Comparison of ENCODE assay signal across 8 mouse cellular contexts in genomic region chr11:67373333-67373732, GRCm38 (mm10). TPM values are rescaled to one million over a fixed set of nuclear protein-coding genes. Genes with fewer than 3 reads are reported as not detected.
DNase-seq lines count a peak whose midpoint lies in the region; ATAC-seq and TF ChIP-seq lines count a peak whose summit lies in the region.

No protein-coding gene starts in this region.

- ATAC-seq in forebrain, embryonic 14.5 days = 0 out of 2 replicates have a peak, but pooled peaks have one; percentile 40
- ATAC-seq in forebrain, embryonic 13.5 days = no peak; the same call in 1 of the 2 replicates
- 0 out of 2 replicates have a peak, but pooled peaks have one; percentile 30 for ATAC-seq in lung, postnatal 0 days

- H3K27ac ChIP-seq in forebrain, embryonic 14.5 days (ENCODE audit: low read depth, low read length) = no peak overlapping the region
- H3K27ac ChIP-seq in forebrain, embryonic 13.5 days = no peak overlapping the region
- no peak overlapping the region for H3K27ac ChIP-seq in lung, postnatal 0 days (ENCODE audit: low read length)

- no peaks in the 10 kb centered on the region for H3K27me3 ChIP-seq in forebrain, embryonic 14.5 days (replicated peaks; ENCODE audit: control insufficient read depth, insufficient read depth, low read length)
- no peaks in the 10 kb centered on the region for H3K27me3 ChIP-seq in forebrain, embryonic 13.5 days
- H3K27me3 ChIP-seq in lung, postnatal 0 days (replicated peaks; ENCODE audit: insufficient read depth, low read length) = no peaks in the 10 kb centered on the region; the same call in 1 of the 2 replicates

- H3K4me2 ChIP-seq in forebrain, embryonic 14.5 days (ENCODE audit: low read length) = no peak overlapping the region
- no peak overlapping the region for H3K4me2 ChIP-seq in forebrain, embryonic 13.5 days
- H3K4me2 ChIP-seq in lung, postnatal 0 days (replicated peaks; ENCODE audit: low read depth, low read length) = no peak overlapping the region

- DNase-seq in forebrain, embryonic 14.5 days (ENCODE audit: low spot score) = peak; percentile 64
- DNase-seq in ovary, postnatal 14 days (ENCODE audit: low spot score) = peak; percentile 13
- no peak for DNase-seq in ovary, adult 18-20 months (ENCODE audit: low spot score)
- DNase-seq in cerebellum, adult 11 months = peak; percentile 19
- DNase-seq in heart, postnatal 4 days = peak; percentile 35
- DNase-seq in lung, postnatal 0 days (ENCODE audit: low spot score) = peak; percentile 77
- DNase-seq in yolk sac, embryonic 10.5 days (ENCODE audit: low spot score) = no peak

- 66% methylated on average over 2 of the region's 2 CpGs for WGBS in forebrain, embryonic 14.5 days
- 63% methylated on average over 2 of the region's 2 CpGs for WGBS in forebrain, embryonic 13.5 days
- WGBS in lung, postnatal 0 days = 46% methylated on average over 2 of the region's 2 CpGs

- no peaks in the 10 kb centered on the region for H3K36me3 ChIP-seq in forebrain, embryonic 14.5 days (ENCODE audit: control insufficient read depth, insufficient read depth, low read length)
- H3K36me3 ChIP-seq in forebrain, embryonic 13.5 days (ENCODE audit: poor library complexity, severe bottlenecking) = no peaks in the 10 kb centered on the region
- no peaks in the 10 kb centered on the region for H3K36me3 ChIP-seq in lung, postnatal 0 days (ENCODE audit: insufficient read depth, low read length)

- no peaks in the 10 kb centered on the region for H3K4me1 ChIP-seq in forebrain, embryonic 14.5 days (ENCODE audit: control insufficient read depth, insufficient read depth, low read length)
- no peaks in the 10 kb centered on the region for H3K4me1 ChIP-seq in forebrain, embryonic 13.5 days
- no peaks in the 10 kb centered on the region for H3K4me1 ChIP-seq in lung, postnatal 0 days (ENCODE audit: insufficient read depth, low read depth, low read length)

- TF ChIP-seq CTCF in lung, postnatal 0 days (IDR thresholded peaks at IDR 0.05) = peak; percentile 85

- no peaks in the 10 kb centered on the region for H3K9me3 ChIP-seq in forebrain, embryonic 14.5 days (replicated peaks; ENCODE audit: control insufficient read depth, low read length)
- H3K9me3 ChIP-seq in forebrain, embryonic 13.5 days (replicated peaks) = no peaks in the 10 kb centered on the region
- H3K9me3 ChIP-seq in lung, postnatal 0 days (ENCODE audit: low read length) = no peaks in the 10 kb centered on the region

- no peak overlapping the region for H3K9ac ChIP-seq in forebrain, embryonic 14.5 days (ENCODE audit: low read length)
- no peak overlapping the region for H3K9ac ChIP-seq in forebrain, embryonic 13.5 days
- no peak overlapping the region for H3K9ac ChIP-seq in lung, postnatal 0 days (replicated peaks; ENCODE audit: low read depth)

- TF ChIP-seq EP300 in lung, postnatal 0 days (IDR thresholded peaks at IDR 0.05) = no peak

- no peak overlapping the region for H3K4me3 ChIP-seq in forebrain, embryonic 14.5 days (ENCODE audit: low read depth, low read length)
- no peak overlapping the region for H3K4me3 ChIP-seq in forebrain, embryonic 13.5 days
- no peak overlapping the region for H3K4me3 ChIP-seq in lung, postnatal 0 days (ENCODE audit: low read depth, low read length)

RNA-seq across cellular contexts. Expression of gene Myh13, which starts 51.9 kb away (rescaled TPM):
- not detected in 2 replicates for polyA plus RNA-seq in forebrain, embryonic 14.5 days (2014; fragmentation: Nextera tagmentation; extraction: Ambion mirVana)
- not detected in 2 replicates for polyA plus RNA-seq in forebrain, embryonic 13.5 days (2015; fragmentation: Nextera tagmentation; extraction: Ambion mirVana)
- under 1 TPM in 1 of 2 experiments, not detected in 1; 0.07 TPM for total RNA-seq in heart, postnatal 4 days (2021)
- 0.29 and 0.38 TPM in 2 replicates for polyA plus RNA-seq in lung, postnatal 0 days (2015; fragmentation: Nextera tagmentation; extraction: Ambion mirVana)

Comparison
In these comparisons a context has a peak if more than half of its experiments do, and no peak if none do; other contexts are left out.
1. DNase-seq: peak in forebrain, embryonic 14.5 days (single experiment), ovary, postnatal 14 days (single experiment), cerebellum, adult 11 months (single experiment), heart, postnatal 4 days (single experiment) and lung, postnatal 0 days (single experiment); none in ovary, adult 18-20 months (single experiment) and yolk sac, embryonic 10.5 days (single experiment).